Mouse (Mus musculus) kidney, postnatal 0 days (tissue): ENCODE results near the gene Cryzl2. TPM values are rescaled to one million over a fixed set of nuclear protein-coding genes. Genes with fewer than 3 reads are reported as not detected.

Experiments used
- ATAC-seq: fragments of 200-750 bp; cut with Nextera tagmentation; replicated peaks from 2 replicates; pipeline ENCODE4 v1.8.0; 2017; ENCODE audit warnings: low read depth, moderate number of reproducible peaks, moderate TSS enrichment, moderate library complexity; ENCODE audit not compliant: low FRiP score
- DNase-seq: peaks from one replicate; pipeline ENCODE4 v3.0.0-alpha.2; 2016; ENCODE audit warnings: low spot score
- H3K27ac ChIP-seq: fragments of 300-500 bp; sonication (generic); 2 replicates; pipeline ENCODE4 v1.5.1; 2014; ENCODE audit warnings: mild to moderate bottlenecking
- H3K27me3 ChIP-seq: fragments of 300-500 bp; sonication (generic); 2 replicates; pipeline ENCODE4 v1.6.1; 2014; ENCODE audit warnings: low read length, mixed read lengths; ENCODE audit not compliant: insufficient read depth
- H3K36me3 ChIP-seq: fragments of 300-500 bp; sonication (generic); 2 replicates; pipeline ENCODE4 v1.6.1; 2014; ENCODE audit warnings: low read length, mixed read lengths; ENCODE audit not compliant: insufficient read depth
- H3K4me1 ChIP-seq: fragments of 300-500 bp; sonication (generic); replicated peaks from 2 replicates; pipeline ENCODE4 v1.6.1; 2014; ENCODE audit warnings: antibody characterized with exemption, low read length, mixed read lengths; ENCODE audit not compliant: insufficient read depth
- H3K4me2 ChIP-seq: fragments of 300-500 bp; sonication (generic); 2 replicates; pipeline ENCODE4 v1.6.1; 2014; ENCODE audit warnings: mild to moderate bottlenecking, low read length, moderate library complexity, mixed read lengths
- H3K4me3 ChIP-seq: fragments of 300-500 bp; sonication (generic); replicated peaks from 2 replicates; pipeline ENCODE4 v1.5.1; 2014; ENCODE audit warnings: low read depth, low read length
- H3K9ac ChIP-seq: fragments of 300-500 bp; sonication (generic); 2 replicates; pipeline ENCODE4 v1.6.1; 2014; ENCODE audit warnings: low read depth, low read length
- H3K9me3 ChIP-seq: fragments of 300-500 bp; sonication (generic); replicated peaks from 2 replicates; pipeline ENCODE4 v1.6.1; 2016; ENCODE audit warnings: low read length, inconsistent platforms, mixed read lengths
- CTCF ChIP-seq: IDR thresholded peaks from 2 replicates; pipeline ENCODE4 v1.5.1; 2016; ENCODE audit warnings: antibody characterized with exemption, low read depth, mild to moderate bottlenecking, moderate library complexity
- whole genome bisulfite sequencing: fragments of 180-500 bp; shearing (Covaris S2); extraction: QIAGEN DNeasy Blood & Tissue Kit; methylation state at CpG from one replicate; pipeline ENCODE4 v1.1.7; 2014; 5-methylcytosine and 5-hydroxymethylcytosine counted together
- polyA plus RNA-seq: library from polyadenylated mRNA; unstranded; fragments of >200 nt; fragmentation: Nextera tagmentation; extraction: Ambion mirVana; gene quantifications from 2 replicates; pipeline ENCODE4 v1.2.1, GENCODE M21; 2015

Gene Cryzl2
- polyA plus RNA-seq, 1 experiment from 2014 or later, result 46.9 TPM

DNA sequence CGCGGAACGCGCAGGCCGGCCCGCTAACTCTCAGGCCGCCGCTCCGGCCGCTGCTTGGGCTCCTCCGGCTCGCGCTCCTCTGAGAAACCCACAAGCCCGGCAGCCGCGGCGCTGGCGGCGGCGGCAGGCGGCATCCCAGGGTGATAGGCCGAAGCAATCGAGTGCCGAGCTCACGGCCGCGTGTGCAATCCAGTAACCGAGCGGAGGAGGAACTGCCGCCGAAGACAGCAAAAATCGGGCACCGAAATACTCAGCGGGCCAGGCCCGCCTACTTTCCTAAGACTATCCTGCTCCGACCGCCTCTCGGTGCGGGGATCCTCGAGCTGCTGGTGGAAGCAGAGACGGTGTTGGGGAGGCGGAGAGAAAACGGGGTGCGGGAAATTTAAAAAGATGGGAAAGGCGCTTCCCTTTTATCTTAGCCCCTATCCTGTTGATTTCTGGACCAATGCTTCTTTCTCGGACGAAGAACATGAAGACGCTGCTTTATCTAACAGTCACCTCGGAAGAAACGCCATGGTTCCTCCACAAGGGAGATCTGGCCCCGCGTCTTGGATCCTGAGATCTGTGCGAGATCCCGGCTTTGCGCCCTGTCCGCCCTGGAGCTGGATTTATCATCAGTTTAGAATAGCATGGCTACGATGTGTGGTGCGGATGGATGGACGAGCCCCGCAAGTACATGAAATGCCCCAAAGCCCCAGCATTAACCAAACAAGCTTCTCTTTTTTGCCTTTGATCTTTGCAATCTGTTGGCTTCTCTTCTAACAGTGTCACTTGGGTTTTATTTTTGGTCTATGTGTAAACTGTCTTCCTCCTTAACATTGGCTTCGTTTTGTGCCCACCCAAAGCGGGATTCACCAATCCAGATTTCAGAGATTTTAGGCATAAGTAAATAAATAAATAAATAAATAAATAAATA is 45.7 kb upstream of the Cryzl2 start, which contains the start of gene Rasal2:
Gene Rasal2 (minus strand): TSS at position 142 of the 916 bp plus-strand sequence.
- H3K9me3 ChIP-seq, result no peaks in the 10 kb centered on the region
- DNase-seq (peak; percentile 98), ATAC-seq (peak; percentile 96)
- H3K36me3 ChIP-seq, result no peaks in the 10 kb centered on the region
- H3K9ac ChIP-seq, result peak within 1 kb of the TSS; percentile 76
- no peaks in the 10 kb centered on the region for H3K4me1 ChIP-seq
- WGBS, result under 1% methylated on average over 55 of the region's 62 CpGs
- no peaks in the 10 kb centered on the region for H3K27me3 ChIP-seq
- peak within 1 kb of the TSS; percentile 90 for H3K27ac ChIP-seq
- no peak for TF ChIP-seq CTCF
- peak within 1 kb of the TSS; percentile 68 for H3K4me2 ChIP-seq
- H3K4me3 ChIP-seq, result peak within 1 kb of the TSS; percentile 86

DNA sequence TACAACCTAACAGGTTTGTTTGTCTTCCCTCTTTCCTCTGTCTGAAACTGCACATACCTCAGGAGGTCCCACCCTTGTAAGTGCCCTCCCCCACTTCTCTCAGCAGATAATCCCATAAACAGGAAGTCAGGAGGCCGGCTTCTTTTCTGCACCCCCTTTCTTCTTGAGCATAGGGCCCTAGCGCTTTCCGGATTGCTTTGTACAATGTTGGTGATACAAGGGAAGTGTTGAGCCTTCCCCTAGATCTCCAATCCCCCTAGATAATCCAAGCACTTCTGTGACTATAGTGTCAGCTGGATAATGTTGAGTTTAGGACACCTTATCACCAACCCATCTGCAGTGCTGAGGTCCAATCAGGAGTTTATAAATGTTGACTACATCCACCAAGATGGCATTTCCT is 42.6 kb upstream of the Cryzl2 start:
- H3K9ac ChIP-seq, result no peak overlapping the region
- no peaks in the 10 kb centered on the region for H3K4me1 ChIP-seq
- no peak overlapping the region for H3K4me3 ChIP-seq
- H3K4me2 ChIP-seq, result no peak overlapping the region
- TF ChIP-seq CTCF, result no peak
- no peaks in the 10 kb centered on the region for H3K27me3 ChIP-seq
- 83% methylated on average over 3 of the region's 3 CpGs for WGBS
- H3K36me3 ChIP-seq, result no peaks in the 10 kb centered on the region
- ATAC-seq, result no peak
- no peak for DNase-seq
- H3K27ac ChIP-seq, result no peak overlapping the region
- H3K9me3 ChIP-seq, result no peaks in the 10 kb centered on the region

DNA sequence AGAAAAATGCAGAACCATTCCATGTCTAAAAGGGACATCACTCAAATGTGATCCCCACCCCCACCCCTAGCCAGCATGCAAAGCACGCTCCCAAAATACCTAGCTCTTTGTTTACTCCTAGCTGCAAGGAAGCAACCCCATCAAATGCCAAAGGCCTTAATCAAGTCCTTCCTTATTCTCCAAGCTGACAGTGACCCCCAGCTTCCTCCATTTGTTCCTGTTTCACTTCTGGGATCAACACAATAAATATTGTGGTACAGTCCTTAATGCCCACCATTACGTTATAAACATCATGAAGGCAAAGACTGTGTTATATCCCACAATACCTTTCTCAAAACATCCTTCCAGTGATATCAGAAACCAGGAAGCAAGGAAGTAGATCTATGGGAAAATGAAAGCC is 41.7 kb upstream of the Cryzl2 start:
- Histone ChIP-seq H3K4me1 (no peaks in the 10 kb centered on the region), H3K36me3 (no peaks in the 10 kb centered on the region), H3K27me3 (no peaks in the 10 kb centered on the region), H3K9me3 (no peaks in the 10 kb centered on the region), H3K4me2 (no peak overlapping the region), H3K9ac (no peak overlapping the region), H3K4me3 (no peak overlapping the region), H3K27ac (0 out of 2 replicates have a peak overlapping the region, but pooled peaks have one; percentile 60)
- DNase-seq (no peak), ATAC-seq (no peak)
- 80% methylated on average over 2 of the region's 2 CpGs for WGBS
- no peak for TF ChIP-seq CTCF

GRCm38 (mm10) chr1:157417414-157417813 is 41.0 kb upstream of the Cryzl2 start:
- Histone ChIP-seq H3K4me2 (no peak overlapping the region), H3K36me3 (no peaks in the 10 kb centered on the region), H3K9me3 (no peaks in the 10 kb centered on the region), H3K27me3 (no peaks in the 10 kb centered on the region), H3K4me1 (no peaks in the 10 kb centered on the region), H3K9ac (no peak overlapping the region), H3K4me3 (no peak overlapping the region), H3K27ac (peak overlapping the region; percentile 60)
- ATAC-seq, result no peak
- no peak for DNase-seq
- no peak for TF ChIP-seq CTCF
- WGBS, result 71% methylated on average over 3 of the region's 3 CpGs

DNA sequence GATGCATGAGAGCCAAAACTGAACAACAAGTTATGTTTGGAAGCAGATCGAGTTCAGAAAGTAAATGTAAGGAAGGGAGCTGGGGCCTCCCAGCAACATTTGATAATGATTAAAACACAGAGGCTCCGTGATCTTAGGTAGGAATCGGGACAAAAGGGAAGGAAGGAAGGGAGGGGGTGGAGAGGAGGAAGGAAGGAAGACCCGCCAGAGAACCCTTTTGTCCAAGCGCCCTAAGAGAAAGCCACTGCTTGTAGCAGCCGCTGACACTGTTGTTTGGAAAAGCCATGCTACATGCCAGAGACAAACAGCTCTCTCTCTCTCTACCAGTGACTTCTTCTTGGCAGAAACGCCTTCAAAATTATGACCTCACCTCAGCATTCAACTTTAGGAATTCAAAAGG is 40.5 kb upstream of the Cryzl2 start:
- 62% methylated on average over 7 of the region's 7 CpGs for WGBS
- no peaks in the 10 kb centered on the region for H3K36me3 ChIP-seq
- no peaks in the 10 kb centered on the region for H3K4me1 ChIP-seq
- H3K9me3 ChIP-seq, result no peaks in the 10 kb centered on the region
- H3K4me3 ChIP-seq, result no peak overlapping the region
- H3K4me2 ChIP-seq, result no peak overlapping the region
- DNase-seq, result no peak
- H3K27me3 ChIP-seq, result no peaks in the 10 kb centered on the region
- peak overlapping the region; percentile 60 for H3K27ac ChIP-seq
- TF ChIP-seq CTCF, result no peak
- H3K9ac ChIP-seq, result no peak overlapping the region
- no peak for ATAC-seq

DNA sequence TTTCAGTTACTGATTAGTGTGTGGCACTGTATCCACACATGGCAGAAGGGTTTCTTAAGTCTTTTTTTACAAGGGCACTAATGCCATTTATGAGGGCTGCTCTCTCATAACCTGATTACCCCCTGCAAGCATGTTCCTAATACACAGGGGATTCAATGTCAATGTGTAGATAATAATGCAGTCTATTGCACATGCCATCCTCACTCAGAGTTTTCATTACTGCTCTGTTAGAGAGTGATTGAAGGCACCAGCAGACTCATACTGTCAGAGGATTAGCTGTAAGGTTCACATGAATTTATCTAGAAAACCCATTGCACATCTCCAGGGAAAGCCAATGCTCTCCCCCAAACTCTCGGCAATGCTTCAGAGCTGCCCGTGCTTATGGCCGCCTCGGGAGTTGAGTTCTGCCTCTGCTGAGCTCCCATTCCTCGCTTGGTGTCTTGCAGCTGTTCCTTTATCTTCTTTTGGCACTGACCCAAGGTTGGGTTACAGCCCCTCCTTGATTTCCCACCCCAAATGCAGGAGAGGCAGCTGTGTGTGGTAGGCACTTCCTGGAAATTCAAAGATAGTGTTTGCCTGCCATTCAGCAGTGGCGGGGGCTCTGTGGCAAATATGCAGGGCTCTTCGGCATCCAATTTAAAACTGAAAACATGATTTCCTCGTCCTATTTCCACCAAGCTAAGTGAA is 32.5 kb upstream of the Cryzl2 start:
- Histone ChIP-seq H3K9ac (no peak overlapping the region), H3K4me3 (no peak overlapping the region), H3K4me1 (no peaks in the 10 kb centered on the region), H3K9me3 (no peaks in the 10 kb centered on the region), H3K36me3 (no peaks in the 10 kb centered on the region), H3K27ac (no peak overlapping the region), H3K4me2 (peak overlapping the region; percentile 27; the same call in 1 of the 2 replicates), H3K27me3 (no peaks in the 10 kb centered on the region)
- no peak for TF ChIP-seq CTCF
- ATAC-seq (no peak), DNase-seq (peak; percentile 45)
- WGBS, result 42% methylated on average over 8 of the region's 8 CpGs
